Mouse (Mus musculus): ENCODE results near the gene Atp6v1g2. TPM values are rescaled to one million over a fixed set of nuclear protein-coding genes. Genes with fewer than 3 reads are reported as not detected.

Gene Atp6v1g2
- polyA plus RNA-seq (2012; rRNA removed): 5.0 TPM in 2 replicates

DNA sequence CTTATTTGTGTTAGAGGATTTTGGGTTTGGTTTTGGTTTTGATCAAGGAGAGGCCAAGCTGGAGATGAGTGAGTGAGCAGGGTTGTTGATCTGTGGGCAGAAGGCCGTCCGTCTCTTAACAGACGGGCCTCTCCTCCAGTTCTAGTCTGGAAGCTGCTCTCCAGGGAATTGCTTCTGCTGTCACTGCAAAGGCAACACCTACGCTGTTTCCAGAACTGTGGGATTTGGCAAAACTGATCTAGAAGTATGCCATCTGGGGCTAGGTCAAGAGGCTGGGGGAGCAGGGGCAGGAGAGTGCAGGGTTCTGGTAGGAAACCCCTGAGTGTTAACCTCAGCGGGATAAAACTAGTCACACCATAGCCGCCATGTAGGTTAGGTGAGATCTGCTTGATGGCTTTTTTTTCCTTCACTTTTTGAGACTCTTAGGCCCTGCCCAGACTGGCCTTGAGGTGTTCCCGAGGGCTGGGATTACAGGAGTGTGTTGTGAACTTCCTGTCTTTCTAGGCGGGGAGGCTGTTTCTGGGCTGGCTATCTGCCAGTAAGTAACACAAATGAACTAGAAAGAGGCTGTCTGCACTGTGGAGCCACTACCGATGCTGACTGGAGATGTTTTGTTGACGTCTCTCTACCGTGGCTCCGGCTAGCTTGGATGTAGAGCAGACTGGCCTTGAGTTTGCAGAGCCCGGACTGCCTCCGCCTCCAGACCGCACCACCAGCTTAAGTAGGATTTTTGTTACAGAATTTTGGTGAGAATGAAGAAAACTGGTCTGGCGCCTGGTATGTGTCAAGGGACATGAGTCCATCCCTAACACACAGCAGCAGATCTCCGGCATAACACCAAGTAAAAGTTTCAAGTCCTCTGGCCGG is at the start of gene Atp6v1g2:
Gene Atp6v1g2, plus strand, starts transcription at position 547 of the 867 bp plus-strand sequence.
- H3K27me3 ChIP-seq (ENCODE audit: control insufficient read depth, insufficient read depth, low read length): no peaks in the 10 kb centered on the region
- peak within 1 kb of the TSS; percentile 60; the same call in 1 of the 2 replicates for H3K4me3 ChIP-seq (ENCODE audit: extremely low read depth, insufficient read depth, insufficient read length)
- H3K27ac ChIP-seq (ENCODE audit: insufficient read depth, low read length): peak within 1 kb of the TSS; percentile 90
- peaks cover 10% of the 10 kb centered on the region for H3K36me3 ChIP-seq (ENCODE audit: control insufficient read depth, insufficient read depth, low read length)
- 22% methylated on average over 18 of the region's 18 CpGs for WGBS
- H3K4me1 ChIP-seq (ENCODE audit: control insufficient read depth, insufficient read depth, insufficient read length): peaks cover 14% of the 10 kb centered on the region
- DNase-seq (ENCODE audit: low read depth in 1 of 2, low spot score in 2 of 2): no peak
- no peak; the same call in 1 of the 2 replicates for TF ChIP-seq POLR2A (IDR thresholded peaks at IDR 0.05; ENCODE audit: low read depth, low read length)
- no peak for TF ChIP-seq CTCF (IDR thresholded peaks at IDR 0.05; ENCODE audit: extremely low read depth, insufficient read depth, insufficient read length, insufficient replicate concordance)

GRCm38 (mm10) chr17:35185639-35186611 is 47.5 kb upstream of the Atp6v1g2 start:
- Histone ChIP-seq H3K4me3 (ENCODE audit: extremely low read depth, insufficient read depth, insufficient read length) (peak overlapping the region; percentile 40; the same call in 1 of the 2 replicates), H3K36me3 (ENCODE audit: control insufficient read depth, insufficient read depth, low read length) (no peaks in the 10 kb centered on the region), H3K27ac (ENCODE audit: insufficient read depth, low read length) (peak overlapping the region; percentile 89), H3K4me1 (ENCODE audit: control insufficient read depth, insufficient read depth, insufficient read length) (peaks cover 43% of the 10 kb centered on the region; the same call in 1 of the 2 replicates), H3K27me3 (ENCODE audit: control insufficient read depth, insufficient read depth, low read length) (no peaks in the 10 kb centered on the region)
- DNase-seq (ENCODE audit: low read depth in 1 of 2, low spot score in 2 of 2): peak; percentile 67 to 82
- under 1% methylated on average over 17 of the region's 18 CpGs for WGBS
- TF ChIP-seq POLR2A (IDR thresholded peaks at IDR 0.05; ENCODE audit: low read depth, low read length) (no peak; the same call in 1 of the 2 replicates), CTCF (IDR thresholded peaks at IDR 0.05; ENCODE audit: extremely low read depth, insufficient read depth, insufficient read length, insufficient replicate concordance) (no peak)

- WGBS: 1% methylated on average over 4 of the region's 4 CpGs
- H3K4me1 ChIP-seq (ENCODE audit: control insufficient read depth, insufficient read depth, insufficient read length): peaks cover 43% of the 10 kb centered on the region; the same call in 1 of the 2 replicates
- TF ChIP-seq CTCF (IDR thresholded peaks at IDR 0.05; ENCODE audit: extremely low read depth, insufficient read depth, insufficient read length, insufficient replicate concordance) (no peak), POLR2A (IDR thresholded peaks at IDR 0.05; ENCODE audit: low read depth, low read length) (peak; percentile 40; the same call in 1 of the 2 replicates)
- H3K36me3 ChIP-seq (ENCODE audit: control insufficient read depth, insufficient read depth, low read length): no peaks in the 10 kb centered on the region
- H3K27ac ChIP-seq (ENCODE audit: insufficient read depth, low read length): peak overlapping the region; percentile 73
- DNase-seq (ENCODE audit: low read depth in 1 of 2, low spot score in 2 of 2): peak in 1 of 2 experiments; percentile 72
- no peaks in the 10 kb centered on the region for H3K27me3 ChIP-seq (ENCODE audit: control insufficient read depth, insufficient read depth, low read length)
- peak overlapping the region; percentile 40 for H3K4me3 ChIP-seq (ENCODE audit: extremely low read depth, insufficient read depth, insufficient read length)
These were observed 46.8 kb upstream of the Atp6v1g2 start for GRCm38 (mm10) chr17:35186681-35187080.

GRCm38 (mm10) chr17:35187345-35187744 is 46.1 kb upstream of the Atp6v1g2 start:
- Histone ChIP-seq H3K4me1 (ENCODE audit: control insufficient read depth, insufficient read depth, insufficient read length) (peaks cover 46% of the 10 kb centered on the region; the same call in 1 of the 2 replicates), H3K36me3 (ENCODE audit: control insufficient read depth, insufficient read depth, low read length) (no peaks in the 10 kb centered on the region), H3K4me3 (ENCODE audit: extremely low read depth, insufficient read depth, insufficient read length) (peak overlapping the region; percentile 16; the same call in 1 of the 2 replicates), H3K27me3 (ENCODE audit: control insufficient read depth, insufficient read depth, low read length) (no peaks in the 10 kb centered on the region), H3K27ac (ENCODE audit: insufficient read depth, low read length) (peak overlapping the region; percentile 89)
- DNase-seq (ENCODE audit: low read depth in 1 of 2, low spot score in 2 of 2): no peak
- 69% methylated on average over 4 of the region's 4 CpGs for WGBS
- TF ChIP-seq CTCF (IDR thresholded peaks at IDR 0.05; ENCODE audit: extremely low read depth, insufficient read depth, insufficient read length, insufficient replicate concordance) (no peak), POLR2A (IDR thresholded peaks at IDR 0.05; ENCODE audit: low read depth, low read length) (no peak)

DNA sequence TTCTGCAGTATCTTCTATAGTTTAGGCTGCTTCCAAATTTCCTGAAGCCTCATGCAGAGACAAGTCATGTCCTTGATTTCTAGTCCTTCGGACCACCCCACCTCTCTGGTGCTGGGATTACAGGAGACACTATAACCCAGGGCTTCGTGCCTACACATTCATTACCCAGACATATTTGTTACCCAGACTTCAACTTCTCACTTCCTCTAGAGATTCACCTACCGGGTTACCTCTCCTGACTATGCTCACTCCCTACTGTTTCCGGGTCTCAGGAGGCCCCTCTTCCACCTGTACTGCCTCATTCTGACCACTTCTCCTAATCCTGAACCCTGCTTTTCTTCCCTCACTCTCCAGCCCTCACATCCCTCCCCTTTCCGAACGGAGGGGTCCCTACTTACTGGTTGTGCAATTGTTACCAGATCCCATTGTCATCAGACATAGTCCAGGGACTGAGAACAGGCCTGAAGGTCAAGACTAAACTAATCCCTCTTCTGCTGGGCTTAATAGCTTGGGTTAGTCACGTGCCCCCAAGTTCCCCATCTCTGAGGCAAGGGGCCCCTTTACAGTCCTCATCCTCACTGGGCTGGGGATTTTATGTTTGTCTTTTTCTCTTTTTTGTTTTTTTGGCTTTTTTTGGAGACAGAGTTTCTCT is 45.4 kb upstream of the Atp6v1g2 start, which contains the start of gene Lst1:
Gene Lst1, minus strand, starts transcription at position 481 of the 652 bp plus-strand sequence.
- Histone ChIP-seq H3K27ac (ENCODE audit: insufficient read depth, low read length) (peak within 1 kb of the TSS; percentile 89), H3K4me1 (ENCODE audit: control insufficient read depth, insufficient read depth, insufficient read length) (peaks cover 50% of the 10 kb centered on the region; the same call in 1 of the 2 replicates), H3K27me3 (ENCODE audit: control insufficient read depth, insufficient read depth, low read length) (no peaks in the 10 kb centered on the region), H3K4me3 (ENCODE audit: extremely low read depth, insufficient read depth, insufficient read length) (peak within 1 kb of the TSS; percentile 31; the same call in 1 of the 2 replicates), H3K36me3 (ENCODE audit: control insufficient read depth, insufficient read depth, low read length) (no peaks in the 10 kb centered on the region)
- 26% methylated on average over 7 of the region's 7 CpGs for WGBS
- no peak for TF ChIP-seq CTCF (IDR thresholded peaks at IDR 0.05; ENCODE audit: extremely low read depth, insufficient read depth, insufficient read length, insufficient replicate concordance)
- no peak for TF ChIP-seq POLR2A (IDR thresholded peaks at IDR 0.05; ENCODE audit: low read depth, low read length)
- peak in 1 of 2 experiments; percentile 40 for DNase-seq (ENCODE audit: low read depth in 1 of 2, low spot score in 2 of 2)

All from spleen, adult 2 months (tissue).